Mouse (Mus musculus): ENCODE data around the gene Sult1b1.
"Not testable (repeated sequence)": the region's sequence is repeated elsewhere in the genome, so short reads cannot be mapped to it uniquely, and the experiment has no call there.

The Sult1b1 gene

GRCm38 (mm10) chr5:87538111-87538510, at the start of gene Sult1b1:
Sult1b1 (minus strand) TSS chr5:87538195.
- DNase-seq (ENCODE audit: low read depth): no peak

- no peak for DNase-seq (ENCODE audit: low read depth)
Observed at GRCm38 (mm10) chr5:87580389-87580788, 42.4 kb upstream of the Sult1b1 start.

- no peak for DNase-seq (ENCODE audit: low read depth)
Observed at GRCm38 (mm10) chr5:87574174-87574573, 36.2 kb upstream of the Sult1b1 start.

GRCm38 (mm10) chr5:87573490-87573889, 35.5 kb upstream of the Sult1b1 start:
- no peak for DNase-seq (ENCODE audit: low read depth)

GRCm38 (mm10) chr5:87572781-87573180, 34.8 kb upstream of the Sult1b1 start:
- no peak for DNase-seq (ENCODE audit: low read depth)

- DNase-seq (ENCODE audit: low read depth): no peak
Observed at GRCm38 (mm10) chr5:87568845-87569244, 30.9 kb upstream of the Sult1b1 start, which contains the start of gene Sult1d1. Sult1d1 (minus strand) TSS chr5:87569027.

GRCm38 (mm10) chr5:87567306-87567705, 29.3 kb upstream of the Sult1b1 start:
- no peak for DNase-seq (ENCODE audit: low read depth)

- no peak for DNase-seq (ENCODE audit: low read depth)
Observed at GRCm38 (mm10) chr5:87562966-87563365, 25.0 kb upstream of the Sult1b1 start.

- DNase-seq (ENCODE audit: low read depth): no peak
Observed at GRCm38 (mm10) chr5:87562526-87562925, 24.5 kb upstream of the Sult1b1 start.

- no peak for DNase-seq (ENCODE audit: low read depth)
Observed at GRCm38 (mm10) chr5:87560145-87560544, 22.1 kb upstream of the Sult1b1 start.

GRCm38 (mm10) chr5:87550935-87551334, 12.9 kb upstream of the Sult1b1 start:
- DNase-seq (ENCODE audit: low read depth): no peak

GRCm38 (mm10) chr5:87535994-87536644, 1.9 kb downstream of the Sult1b1 start:
- no peak for DNase-seq (ENCODE audit: low read depth)

- no peak for DNase-seq (ENCODE audit: low read depth)
Observed at GRCm38 (mm10) chr5:87532288-87532687, 5.7 kb downstream of the Sult1b1 start.

- not testable (repeated sequence) for DNase-seq (ENCODE audit: low read depth)
Observed at GRCm38 (mm10) chr5:87523561-87523960, 14.4 kb downstream of the Sult1b1 start.

- no peak for DNase-seq (ENCODE audit: low read depth)
Observed at GRCm38 (mm10) chr5:87505776-87506458, 32.1 kb downstream of the Sult1b1 start.

- no peak for DNase-seq (ENCODE audit: low read depth)
Observed at GRCm38 (mm10) chr5:87502687-87503086, 35.3 kb downstream of the Sult1b1 start.

GRCm38 (mm10) chr5:87499341-87499740, 38.7 kb downstream of the Sult1b1 start:
- no peak for DNase-seq (ENCODE audit: low read depth)

- DNase-seq (ENCODE audit: low read depth): no peak
Observed at GRCm38 (mm10) chr5:87498936-87499335, 39.1 kb downstream of the Sult1b1 start.

- no peak for DNase-seq (ENCODE audit: low read depth)
Observed at GRCm38 (mm10) chr5:87490771-87491170, 47.2 kb downstream of the Sult1b1 start, which contains the start of gene Ugt2a1. Ugt2a1 (minus strand) TSS chr5:87490871.

GRCm38 (mm10) chr5:87486706-87487105, 51.3 kb downstream of the Sult1b1 start, which contains the start of gene Gm43638:
Gm43638 (minus strand) TSS chr5:87486806.
- DNase-seq (ENCODE audit: low read depth): not testable (repeated sequence)

GRCm38 (mm10) chr5:87482160-87482559, 55.8 kb downstream of the Sult1b1 start, which contains the start of gene Ugt2a2:
Ugt2a2 (minus strand) TSS chr5:87482260.
- no peak for DNase-seq (ENCODE audit: low read depth)
